Comparison of ENCODE assay signal across 37 mouse cellular contexts in the genomic region with DNA sequence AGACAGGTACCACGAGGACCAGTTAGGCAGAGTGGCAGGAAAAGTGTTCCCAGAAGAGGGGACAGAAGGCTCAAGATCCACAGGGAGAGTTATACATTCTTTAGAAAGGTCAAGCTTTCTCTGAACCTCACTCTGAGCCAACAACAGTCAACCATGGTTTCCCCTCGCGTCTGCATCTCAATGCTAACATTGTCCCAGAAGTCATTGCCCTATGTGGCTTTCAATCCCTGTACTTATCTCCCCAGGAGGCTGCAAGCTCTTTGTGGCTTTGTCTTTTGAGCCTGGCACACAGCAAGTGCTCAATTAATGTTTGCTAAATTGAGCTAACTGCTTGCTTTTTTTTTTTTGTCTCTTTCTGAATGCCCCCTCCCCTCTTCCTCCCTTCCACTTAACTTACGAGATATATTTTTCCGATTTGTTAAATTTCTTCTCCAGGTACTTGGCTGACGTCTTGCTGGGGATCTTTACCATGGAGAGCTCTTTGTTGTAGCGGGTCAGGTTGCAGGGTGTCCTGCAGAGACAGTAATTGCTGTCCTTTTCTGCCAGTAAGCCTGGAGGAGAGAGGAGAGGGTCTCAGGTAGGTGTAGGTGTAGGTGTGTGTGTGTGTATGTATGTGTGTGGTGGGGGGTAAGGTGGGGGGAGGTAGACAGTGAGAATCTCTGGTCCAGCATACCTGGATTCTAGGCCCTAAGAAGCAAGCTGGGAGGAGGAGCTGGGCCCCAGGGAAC. TPM values are rescaled to one million over a fixed set of nuclear protein-coding genes. Genes with fewer than 3 reads are reported as not detected.
DNase-seq lines count a peak whose midpoint lies in the region; TF ChIP-seq lines count a peak whose summit lies in the region.
"Had no signal": no experiment of that assay in that cellular context is flagged by ENCODE, and none has a peak within 500 bp of the region (broad histone marks: within the 10 kb centered on the region; RNA-seq: fewer than 3 reads in every experiment).

No protein-coding gene starts in this region.

- no peak for TF ChIP-seq POLR2A in olfactory bulb, adult 2 months (IDR thresholded peaks at IDR 0.05; ENCODE audit: insufficient read depth, low read depth, low read length)

- no peaks in the 10 kb centered on the region for H3K9me3 ChIP-seq in E14TG2a.4 (ENCODE audit: low read length)
- H3K9me3 ChIP-seq: embryonic facial prominence, embryonic 12.5 days; embryonic facial prominence, embryonic 15.5 days; heart, embryonic 10.5 days; heart, embryonic 13.5 days had no signal

- intact Hi-C loops in gastrocnemius, postnatal 36 days (cut with DNase I), result no loop called here

- peaks cover 52% of the 10 kb centered on the region for H3K27me3 ChIP-seq in E14TG2a.4 (ENCODE audit: insufficient read depth, low read length)

- 23% methylated on average over 7 of the region's 7 CpGs for WGBS in olfactory bulb, adult 2 months

- TF ChIP-seq CTCF in E14TG2a.4 (conservative IDR thresholded peaks at IDR 0.05; ENCODE audit: low read length), result no peak
- no peak for TF ChIP-seq CTCF in olfactory bulb, adult 2 months (IDR thresholded peaks at IDR 0.05; ENCODE audit: insufficient read depth, low read depth, low read length)

- no peaks in the 10 kb centered on the region for H3K36me3 ChIP-seq in E14TG2a.4 (ENCODE audit: insufficient read depth, low read length)
- H3K36me3 ChIP-seq: embryonic facial prominence, embryonic 12.5 days; embryonic facial prominence, embryonic 15.5 days; heart, embryonic 10.5 days; heart, embryonic 13.5 days had no signal

- H3K4me1 ChIP-seq in E14TG2a.4 (replicated peaks; ENCODE audit: low read depth, low read length), result peaks cover 82% of the 10 kb centered on the region
- H3K4me1 ChIP-seq in olfactory bulb, adult 2 months (ENCODE audit: control insufficient read depth, insufficient read depth, low read length), result peaks cover 48% of the 10 kb centered on the region
- H3K4me1 ChIP-seq: embryonic facial prominence, embryonic 12.5 days; embryonic facial prominence, embryonic 15.5 days; heart, embryonic 10.5 days; heart, embryonic 13.5 days had no signal

- H3K27ac ChIP-seq in olfactory bulb, adult 2 months (ENCODE audit: insufficient read depth, low read depth, low read length), result peak overlapping the region; percentile 69
- H3K27ac ChIP-seq: embryonic facial prominence, embryonic 12.5 days; embryonic facial prominence, embryonic 15.5 days; heart, adult 2 months; heart, embryonic 10.5 days; heart, embryonic 13.5 days; hindbrain, embryonic 14.5 days; hindbrain, postnatal 0 days had no signal

- DNase-seq in ES-CJ7 (ENCODE audit: low read depth, low spot score), result peak; percentile 89
- DNase-seq in WW6 (ENCODE audit: low read depth, low spot score), result peak; percentile 50
- no peak for DNase-seq in gastrocnemius, postnatal 36 days
- no peak for DNase-seq in frontal cortex, postnatal 14 days (ENCODE audit: low spot score in 2 of 2)
- DNase-seq in adrenal gland, adult 8-10 months, result no peak
- DNase-seq: adrenal gland, adult 2 months; adrenal gland, postnatal 25 days; B cell, adult 2 months; cerebellum, adult 2 months; cerebellum, adult 9-11 months; cerebellum, postnatal 25 days; forebrain, postnatal 0 days; gastrocnemius, postnatal 25 days; heart, adult 2 months; heart, postnatal 14 days; heart, postnatal 4 days; kidney, adult 18-20 months had no signal

- 0 out of 2 replicates have a peak overlapping the region, but pooled peaks have one; percentile 29 for H3K4me3 ChIP-seq in E14TG2a.4 (replicated peaks; ENCODE audit: low read length)
- H3K4me3 ChIP-seq in olfactory bulb, adult 2 months (ENCODE audit: insufficient read depth, low read depth, low read length), result no peak overlapping the region
- H3K4me3 ChIP-seq: embryonic facial prominence, embryonic 12.5 days; embryonic facial prominence, embryonic 15.5 days; heart, adult 2 months; heart, embryonic 10.5 days; heart, embryonic 13.5 days had no signal

RNA-seq across cellular contexts. Expression of a gene that starts 31.3 kb away (rescaled TPM):
- polyA plus RNA-seq in olfactory bulb, adult 2 months (2012; ENCODE audit: insufficient read depth, insufficient read length, low replicate concordance, missing spikeins), result not detected in 2 replicates
- total RNA-seq in gastrocnemius, postnatal 36 days (2021), result not detected
- total RNA-seq in adrenal gland, adult 8-10 months (2022), result not detected
- total RNA-seq: adrenal gland, adult 2 months; adrenal gland, postnatal 25 days; CH12.LX; forebrain, postnatal 0 days; gastrocnemius, adult 8-10 months; gastrocnemius, postnatal 25 days; granulocyte monocyte progenitor cell, adult 5-6 weeks; heart, adult 2 months; heart, postnatal 14 days; heart, postnatal 4 days; hindbrain, postnatal 0 days; MEL had no signal
- polyA plus RNA-seq: adrenal gland, adult 2 months; cerebellum, adult 2 months; cortical plate, adult 2 months; embryonic facial prominence, embryonic 12.5 days; embryonic facial prominence, embryonic 15.5 days; forebrain, embryonic 11.5 days; forebrain, embryonic 14.5 days; forebrain, postnatal 0 days; frontal cortex, adult 2 months; heart, adult 2 months; heart, embryonic 10.5 days; heart, embryonic 13.5 days; heart, embryonic 16.5 days; hindbrain, embryonic 11.5 days; hindbrain, embryonic 14.5 days; hindbrain, postnatal 0 days; inflammation-experienced regulatory T-cells, adult 6 months; intestine, embryonic 16.5 days had no signal

Comparison
In these comparisons a context has a peak if more than half of its experiments do, and no peak if none do; other contexts are left out.
1. DNase-seq: peak in ES-CJ7 (single experiment) and WW6 (single experiment); none in gastrocnemius, postnatal 36 days (0 of 2), frontal cortex, postnatal 14 days (0 of 2) and adrenal gland, adult 8-10 months (single experiment).